Mouse (Mus musculus): Measurements from ENCODE around the gene Dnah6. TPM values are rescaled to one million over a fixed set of nuclear protein-coding genes. Genes with fewer than 3 reads are reported as not detected.

The Dnah6 gene
- polyA plus RNA-seq, 1 experiment = 1.9 TPM

DNA sequence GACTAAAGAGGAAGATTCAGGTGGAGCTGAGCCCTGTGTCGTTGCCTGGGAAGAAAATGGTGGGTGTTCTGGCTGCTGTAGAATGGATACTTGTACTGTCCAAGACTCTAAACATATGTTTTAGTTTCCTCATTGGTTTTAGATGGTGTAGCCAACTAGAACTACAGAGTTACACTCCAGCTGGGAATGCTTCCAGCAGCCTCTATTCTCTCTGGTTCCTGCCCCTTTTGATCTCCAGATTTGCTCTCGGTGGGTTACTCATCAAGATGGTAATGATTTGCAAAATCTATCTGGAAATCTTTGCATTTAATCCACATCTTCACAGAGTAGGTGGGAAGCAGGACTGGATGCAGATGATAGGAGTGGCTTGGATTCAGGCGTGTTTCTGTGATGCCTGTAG, 80.6 kb downstream of the Dnah6 start:
- TF ChIP-seq CTCF (IDR thresholded peaks at IDR 0.05; ENCODE audit: borderline replicate concordance, insufficient read depth, low read depth, low read length) (no peak), POLR2A (IDR thresholded peaks at IDR 0.05; ENCODE audit: borderline replicate concordance, insufficient read depth, low read length) (no peak)
- Histone ChIP-seq H3K27ac (ENCODE audit: insufficient read depth, low read length) (no peak overlapping the region), H3K27me3 (ENCODE audit: control insufficient read depth, insufficient read depth, low read length) (no peaks in the 10 kb centered on the region), H3K4me3 (replicated peaks; ENCODE audit: insufficient read depth, low read depth, low read length) (no peak overlapping the region), H3K4me1 (ENCODE audit: control insufficient read depth, insufficient read depth, low read length) (no peaks in the 10 kb centered on the region)
- no peak for DNase-seq
- WGBS = 56% methylated on average over 3 of the region's 3 CpGs

DNA sequence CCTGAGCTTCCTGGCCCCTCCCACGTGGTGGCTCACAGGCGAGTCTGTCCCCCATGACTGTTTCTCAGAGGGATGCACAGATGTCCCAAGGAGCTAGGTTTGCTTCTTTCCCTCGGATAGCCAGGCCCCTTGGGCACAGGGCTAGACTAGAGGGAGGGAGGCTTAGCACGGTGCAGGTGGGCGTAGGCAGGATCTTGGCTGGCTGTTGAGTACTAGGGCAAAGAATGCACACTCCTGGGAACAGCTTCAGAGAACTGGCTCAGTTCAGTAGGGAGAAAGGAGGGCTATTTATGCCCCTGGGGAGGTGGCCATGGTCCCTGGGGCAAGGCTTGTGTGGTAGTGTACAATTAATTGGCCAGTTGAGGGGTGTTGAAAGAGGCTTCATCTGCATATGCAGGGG, 88.7 kb downstream of the Dnah6 start:
- DNase-seq = no peak
- 30% methylated on average over 5 of the region's 5 CpGs for WGBS
- H3K27ac ChIP-seq (ENCODE audit: insufficient read depth, low read length) = no peak overlapping the region
- no peak overlapping the region for H3K4me3 ChIP-seq (replicated peaks; ENCODE audit: insufficient read depth, low read depth, low read length)
- no peaks in the 10 kb centered on the region for H3K4me1 ChIP-seq (ENCODE audit: control insufficient read depth, insufficient read depth, low read length)
- TF ChIP-seq POLR2A (IDR thresholded peaks at IDR 0.05; ENCODE audit: borderline replicate concordance, insufficient read depth, low read length) (no peak), CTCF (IDR thresholded peaks at IDR 0.05; ENCODE audit: borderline replicate concordance, insufficient read depth, low read depth, low read length) (no peak)
- H3K27me3 ChIP-seq (ENCODE audit: control insufficient read depth, insufficient read depth, low read length) = no peaks in the 10 kb centered on the region

GRCm38 (mm10) chr6:73127594-73127993, 93.9 kb downstream of the Dnah6 start:
- WGBS = 87% methylated on average over 9 of the region's 9 CpGs
- no peak for TF ChIP-seq CTCF (IDR thresholded peaks at IDR 0.05; ENCODE audit: borderline replicate concordance, insufficient read depth, low read depth, low read length)
- TF ChIP-seq POLR2A (IDR thresholded peaks at IDR 0.05; ENCODE audit: borderline replicate concordance, insufficient read depth, low read length) = no peak

GRCm38 (mm10) chr6:73120348-73120747, 101.1 kb downstream of the Dnah6 start:
- no peak for TF ChIP-seq CTCF (IDR thresholded peaks at IDR 0.05; ENCODE audit: borderline replicate concordance, insufficient read depth, low read depth, low read length)
- TF ChIP-seq POLR2A (IDR thresholded peaks at IDR 0.05; ENCODE audit: borderline replicate concordance, insufficient read depth, low read length) = no peak
- Histone ChIP-seq H3K27me3 (ENCODE audit: control insufficient read depth, insufficient read depth, low read length) (no peaks in the 10 kb centered on the region), H3K27ac (ENCODE audit: insufficient read depth, low read length) (no peak overlapping the region), H3K4me1 (ENCODE audit: control insufficient read depth, insufficient read depth, low read length) (no peaks in the 10 kb centered on the region), H3K4me3 (replicated peaks; ENCODE audit: insufficient read depth, low read depth, low read length) (no peak overlapping the region)
- 83% methylated on average over 11 of the region's 11 CpGs for WGBS
- no peak for DNase-seq

More at GRCm38 (mm10) chr6:73127594-73127993, 93.9 kb downstream of the Dnah6 start:
- Histone ChIP-seq H3K27ac (ENCODE audit: insufficient read depth, low read length) (no peak overlapping the region), H3K4me3 (replicated peaks; ENCODE audit: insufficient read depth, low read depth, low read length) (no peak overlapping the region), H3K27me3 (ENCODE audit: control insufficient read depth, insufficient read depth, low read length) (no peaks in the 10 kb centered on the region), H3K4me1 (ENCODE audit: control insufficient read depth, insufficient read depth, low read length) (no peaks in the 10 kb centered on the region)
- DNase-seq = no peak

GRCm38 (mm10) chr6:73113898-73114297, 107.6 kb downstream of the Dnah6 start:
- TF ChIP-seq CTCF (IDR thresholded peaks at IDR 0.05; ENCODE audit: borderline replicate concordance, insufficient read depth, low read depth, low read length) (no peak), POLR2A (IDR thresholded peaks at IDR 0.05; ENCODE audit: borderline replicate concordance, insufficient read depth, low read length) (no peak)

DNA sequence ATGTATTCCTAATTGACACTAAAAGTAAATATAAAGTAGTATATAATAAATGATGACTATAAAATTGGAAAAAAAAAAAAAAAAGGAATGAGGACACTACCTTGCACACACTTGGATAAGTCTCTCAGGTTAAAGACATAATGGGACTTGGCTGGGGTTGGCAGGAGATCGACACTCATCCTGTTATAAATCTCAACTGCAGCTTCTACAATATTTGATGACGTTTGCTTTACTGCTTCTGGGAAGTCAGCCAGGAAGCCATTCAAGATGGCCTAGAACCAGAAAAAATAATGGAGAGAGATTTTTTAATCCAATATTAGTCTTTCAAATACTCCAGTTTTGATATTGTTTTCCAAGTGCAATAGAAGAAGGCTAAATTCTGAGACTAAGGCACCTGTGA, 108.1 kb downstream of the Dnah6 start:
- no peak for TF ChIP-seq CTCF (IDR thresholded peaks at IDR 0.05; ENCODE audit: borderline replicate concordance, insufficient read depth, low read depth, low read length)
- no peak for TF ChIP-seq POLR2A (IDR thresholded peaks at IDR 0.05; ENCODE audit: borderline replicate concordance, insufficient read depth, low read length)
- DNase-seq = no peak
- Histone ChIP-seq H3K27me3 (ENCODE audit: control insufficient read depth, insufficient read depth, low read length) (no peaks in the 10 kb centered on the region), H3K27ac (ENCODE audit: insufficient read depth, low read length) (no peak overlapping the region), H3K4me1 (ENCODE audit: control insufficient read depth, insufficient read depth, low read length) (no peaks in the 10 kb centered on the region), H3K4me3 (replicated peaks; ENCODE audit: insufficient read depth, low read depth, low read length) (no peak overlapping the region)
- WGBS = 12% methylated on average over 2 of the region's 2 CpGs

More at GRCm38 (mm10) chr6:73113898-73114297, 107.6 kb downstream of the Dnah6 start:
- 81% methylated on average over 2 of the region's 2 CpGs for WGBS
- DNase-seq = no peak
- Histone ChIP-seq H3K4me1 (ENCODE audit: control insufficient read depth, insufficient read depth, low read length) (no peaks in the 10 kb centered on the region), H3K27me3 (ENCODE audit: control insufficient read depth, insufficient read depth, low read length) (no peaks in the 10 kb centered on the region), H3K4me3 (replicated peaks; ENCODE audit: insufficient read depth, low read depth, low read length) (no peak overlapping the region), H3K27ac (ENCODE audit: insufficient read depth, low read length) (no peak overlapping the region)

DNA sequence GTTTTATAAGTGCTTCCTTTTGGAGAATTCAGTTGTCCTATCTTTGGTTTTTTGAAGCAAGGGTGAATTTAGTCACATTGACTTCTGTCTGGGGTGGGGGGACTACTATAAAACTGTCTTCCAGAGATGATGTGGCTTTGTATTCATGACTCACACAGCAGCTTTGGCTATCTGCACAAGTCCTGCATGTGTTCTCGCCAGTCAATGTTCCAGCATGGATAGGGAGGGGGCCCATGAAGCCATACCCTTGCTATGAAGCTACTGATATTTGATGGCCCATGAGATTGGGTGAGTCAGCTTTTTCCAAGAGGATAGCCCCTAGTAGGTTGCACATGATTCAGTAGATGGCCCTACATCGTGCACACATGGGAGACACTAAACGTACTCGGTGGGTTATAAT, 128.3 kb downstream of the Dnah6 start:
- Histone ChIP-seq H3K27me3 (ENCODE audit: control insufficient read depth, insufficient read depth, low read length) (no peaks in the 10 kb centered on the region), H3K27ac (ENCODE audit: insufficient read depth, low read length) (no peak overlapping the region), H3K4me3 (replicated peaks; ENCODE audit: insufficient read depth, low read depth, low read length) (no peak overlapping the region), H3K4me1 (ENCODE audit: control insufficient read depth, insufficient read depth, low read length) (no peaks in the 10 kb centered on the region)
- no peak for DNase-seq
- WGBS = 90% methylated on average over 4 of the region's 4 CpGs
- TF ChIP-seq POLR2A (IDR thresholded peaks at IDR 0.05; ENCODE audit: borderline replicate concordance, insufficient read depth, low read length) = no peak
- TF ChIP-seq CTCF (IDR thresholded peaks at IDR 0.05; ENCODE audit: borderline replicate concordance, insufficient read depth, low read depth, low read length) = no peak

DNA sequence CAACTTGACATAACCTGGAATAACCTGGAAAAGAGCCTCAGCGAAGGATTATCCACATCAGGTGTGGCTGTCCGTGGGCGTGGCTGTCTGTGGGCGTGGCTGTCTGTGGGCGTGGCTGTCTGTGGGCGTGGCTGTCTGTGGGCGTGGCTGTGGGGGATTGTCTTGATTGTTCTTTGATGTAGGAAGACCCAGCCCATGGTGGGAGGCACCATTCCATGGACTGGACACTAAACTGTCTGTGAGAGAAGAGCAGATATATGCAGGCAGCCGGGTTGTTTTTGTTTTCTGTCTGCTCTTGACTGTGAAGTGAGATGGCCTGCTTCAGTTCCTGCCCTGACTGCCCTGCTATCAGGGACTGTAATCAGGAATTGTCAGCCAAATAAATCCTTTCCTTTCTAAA, 130.6 kb downstream of the Dnah6 start:
- no peak for DNase-seq
- TF ChIP-seq CTCF (IDR thresholded peaks at IDR 0.05; ENCODE audit: borderline replicate concordance, insufficient read depth, low read depth, low read length) = no peak
- TF ChIP-seq POLR2A (IDR thresholded peaks at IDR 0.05; ENCODE audit: borderline replicate concordance, insufficient read depth, low read length) = no peak
- H3K27me3 ChIP-seq (ENCODE audit: control insufficient read depth, insufficient read depth, low read length) = no peaks in the 10 kb centered on the region
- H3K27ac ChIP-seq (ENCODE audit: insufficient read depth, low read length) = no peak overlapping the region
- 76% methylated on average over 8 of the region's 8 CpGs for WGBS
- H3K4me3 ChIP-seq (replicated peaks; ENCODE audit: insufficient read depth, low read depth, low read length) = no peak overlapping the region
- no peaks in the 10 kb centered on the region for H3K4me1 ChIP-seq (ENCODE audit: control insufficient read depth, insufficient read depth, low read length)

All from cerebellum, adult 2 months (tissue).